Comparison of ENCODE assay signal across 25 mouse cellular contexts in the genomic region with DNA sequence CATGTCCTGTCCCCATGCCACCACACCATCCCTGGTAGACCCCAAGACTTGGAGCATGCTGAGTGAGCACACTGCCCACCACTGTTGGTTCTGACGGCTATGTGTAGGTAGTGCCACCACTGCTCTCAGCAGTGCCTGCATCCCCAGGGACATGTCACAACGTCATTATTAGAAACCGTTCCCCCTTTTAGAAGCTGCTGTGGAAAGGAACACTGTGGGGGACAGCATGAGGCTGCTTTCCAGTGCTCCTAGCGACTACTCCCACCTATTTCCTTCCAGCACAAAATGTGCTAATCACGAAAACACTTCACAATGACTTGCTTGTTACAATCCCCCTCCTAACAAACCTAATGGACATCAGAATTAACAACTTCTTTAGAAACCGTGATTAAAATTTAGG. TPM values are rescaled to one million over a fixed set of nuclear protein-coding genes. Genes with fewer than 3 reads are reported as not detected.
DNase-seq lines count a peak whose midpoint lies in the region; ATAC-seq and TF ChIP-seq lines count a peak whose summit lies in the region.
"Had no signal": no experiment of that assay in that cellular context is flagged by ENCODE, and none has a peak within 500 bp of the region (broad histone marks: within the 10 kb centered on the region; RNA-seq: fewer than 3 reads in every experiment).

No protein-coding gene starts in this region.

- no peak for DNase-seq in heart, embryonic 10.5 days (ENCODE audit: low spot score)
- peak; percentile 39 to 55 for DNase-seq in layer of hippocampus, adult 2 months (ENCODE audit: low spot score in 2 of 2)
- DNase-seq in layer of hippocampus, adult 9-10 months (ENCODE audit: low spot score) = no peak
- peak; percentile 22 for DNase-seq in midbrain, postnatal 0 days (ENCODE audit: low spot score)
- DNase-seq in midbrain, embryonic 10.5 days (ENCODE audit: low spot score) = no peak
- no peak for DNase-seq in urinary bladder, postnatal 25 days (ENCODE audit: low spot score)
- DNase-seq: adrenal gland, adult 2 months; cerebellum, adult 9-10 months; gastrocnemius, postnatal 14 days; kidney, adult 18-20 months; kidney, postnatal 25 days; lung, adult 18-20 months; right cerebral cortex, postnatal 25 days; thymus, adult 2 months had no signal

- H3K9me3 ChIP-seq in heart, embryonic 16.5 days (replicated peaks; ENCODE audit: control insufficient read depth, low read length) = no peaks in the 10 kb centered on the region
- H3K9me3 ChIP-seq in heart, embryonic 10.5 days = no peaks in the 10 kb centered on the region
- H3K9me3 ChIP-seq in midbrain, postnatal 0 days (ENCODE audit: low read length) = no peaks in the 10 kb centered on the region
- no peaks in the 10 kb centered on the region for H3K9me3 ChIP-seq in midbrain, embryonic 10.5 days (replicated peaks)
- H3K9me3 ChIP-seq: forebrain, embryonic 12.5 days; neural tube, embryonic 13.5 days had no signal

- peaks cover 27% of the 10 kb centered on the region for H3K4me1 ChIP-seq in heart, embryonic 16.5 days (ENCODE audit: control insufficient read depth, insufficient read depth, low read length)
- H3K4me1 ChIP-seq in heart, embryonic 10.5 days = peaks cover 27% of the 10 kb centered on the region
- no peaks in the 10 kb centered on the region for H3K4me1 ChIP-seq in midbrain, postnatal 0 days (ENCODE audit: insufficient read depth, low read length)
- peaks cover 5% of the 10 kb centered on the region; the same call in 1 of the 2 replicates for H3K4me1 ChIP-seq in midbrain, embryonic 10.5 days
- H3K4me1 ChIP-seq in olfactory bulb, adult 2 months (ENCODE audit: control insufficient read depth, insufficient read depth, low read length) = peaks cover 6% of the 10 kb centered on the region

- no peak overlapping the region for H3K4me3 ChIP-seq in heart, embryonic 16.5 days (ENCODE audit: low read length)
- H3K4me3 ChIP-seq in heart, embryonic 10.5 days = no peak overlapping the region
- H3K4me3 ChIP-seq in layer of hippocampus, adult 2 months = peak overlapping the region; percentile 6; the same call in 1 of the 2 replicates
- no peak overlapping the region for H3K4me3 ChIP-seq in midbrain, postnatal 0 days (ENCODE audit: low read depth, low read length)
- H3K4me3 ChIP-seq in midbrain, embryonic 10.5 days = no peak overlapping the region
- no peak overlapping the region for H3K4me3 ChIP-seq in olfactory bulb, adult 2 months (ENCODE audit: insufficient read depth, low read depth, low read length)
- H3K4me3 ChIP-seq: forebrain, embryonic 12.5 days; neural tube, embryonic 13.5 days had no signal

- no peak overlapping the region for H3K4me2 ChIP-seq in heart, embryonic 16.5 days (ENCODE audit: low read depth, low read length)
- H3K4me2 ChIP-seq in midbrain, postnatal 0 days (ENCODE audit: low read depth, low read length, poor library complexity, severe bottlenecking) = no peak overlapping the region
- H3K4me2 ChIP-seq: forebrain, embryonic 12.5 days; liver, embryonic 11.5 days; midbrain, embryonic 11.5 days; neural tube, embryonic 13.5 days had no signal

- H3K27me3 ChIP-seq in heart, embryonic 16.5 days (ENCODE audit: control insufficient read depth, insufficient read depth, low read length) = no peaks in the 10 kb centered on the region
- no peaks in the 10 kb centered on the region for H3K27me3 ChIP-seq in heart, embryonic 10.5 days (ENCODE audit: insufficient read depth, poor library complexity, severe bottlenecking)
- no peaks in the 10 kb centered on the region for H3K27me3 ChIP-seq in midbrain, postnatal 0 days (ENCODE audit: insufficient read depth, low read length)
- H3K27me3 ChIP-seq in midbrain, embryonic 10.5 days (ENCODE audit: low read depth, poor library complexity, severe bottlenecking) = no peaks in the 10 kb centered on the region
- H3K27me3 ChIP-seq: forebrain, embryonic 12.5 days; neural tube, embryonic 13.5 days had no signal

- peaks cover 2% of the 10 kb centered on the region; the same call in 1 of the 2 replicates for H3K36me3 ChIP-seq in heart, embryonic 16.5 days (ENCODE audit: control insufficient read depth, insufficient read depth)
- 0 out of 2 replicates have a peak, but pooled peaks cover 9% of the 10 kb centered on the region for H3K36me3 ChIP-seq in heart, embryonic 10.5 days
- H3K36me3 ChIP-seq in midbrain, postnatal 0 days (ENCODE audit: insufficient read depth, low read length) = no peaks in the 10 kb centered on the region
- peaks cover 25% of the 10 kb centered on the region for H3K36me3 ChIP-seq in midbrain, embryonic 10.5 days
- H3K36me3 ChIP-seq: forebrain, embryonic 12.5 days; neural tube, embryonic 13.5 days had no signal

- TF ChIP-seq POLR2A in olfactory bulb, adult 2 months (IDR thresholded peaks at IDR 0.05; ENCODE audit: insufficient read depth, low read depth, low read length) = no peak

- no peak; the same call in 1 of the 2 replicates for ATAC-seq in heart, embryonic 16.5 days (replicated peaks; ENCODE audit: extremely low read depth, insufficient read depth, low FRiP score)
- ATAC-seq in midbrain, postnatal 0 days (ENCODE audit: low FRiP score) = no peak

- no peak for TF ChIP-seq CTCF in layer of hippocampus, adult 2 months (conservative IDR thresholded peaks at IDR 0.05)
- no peak for TF ChIP-seq CTCF in midbrain, postnatal 0 days (IDR thresholded peaks at IDR 0.05)
- no peak for TF ChIP-seq CTCF in olfactory bulb, adult 2 months (IDR thresholded peaks at IDR 0.05; ENCODE audit: insufficient read depth, low read depth, low read length)

- H3K27ac ChIP-seq in heart, embryonic 16.5 days (ENCODE audit: low read length) = peak overlapping the region; percentile 27; the same call in 1 of the 2 replicates
- H3K27ac ChIP-seq in heart, embryonic 10.5 days = no peak overlapping the region
- peak overlapping the region; percentile 86 for H3K27ac ChIP-seq in layer of hippocampus, adult 2 months
- H3K27ac ChIP-seq in midbrain, postnatal 0 days (ENCODE audit: low read depth, low read length) = no peak overlapping the region
- H3K27ac ChIP-seq in midbrain, embryonic 10.5 days (replicated peaks) = no peak overlapping the region
- H3K27ac ChIP-seq in olfactory bulb, adult 2 months (ENCODE audit: insufficient read depth, low read depth, low read length) = peak overlapping the region; percentile 83
- H3K27ac ChIP-seq: forebrain, embryonic 12.5 days; neural tube, embryonic 13.5 days had no signal

- WGBS in heart, embryonic 16.5 days = 37% methylated on average over 6 of the region's 6 CpGs
- WGBS in heart, embryonic 10.5 days = 65% methylated on average over 6 of the region's 6 CpGs
- WGBS in midbrain, postnatal 0 days = 50% methylated on average over 6 of the region's 6 CpGs
- WGBS in midbrain, embryonic 10.5 days = 88% methylated on average over 6 of the region's 6 CpGs
- 9% methylated on average over 6 of the region's 6 CpGs for WGBS in olfactory bulb, adult 2 months

- H3K9ac ChIP-seq in heart, embryonic 16.5 days (ENCODE audit: low read length) = no peak overlapping the region
- no peak overlapping the region for H3K9ac ChIP-seq in midbrain, postnatal 0 days (replicated peaks; ENCODE audit: low read length, poor library complexity, severe bottlenecking)
- H3K9ac ChIP-seq: forebrain, embryonic 12.5 days; neural tube, embryonic 13.5 days had no signal

RNA-seq across cellular contexts. Expression of a gene that starts 7.9 kb away (rescaled TPM):
- polyA plus RNA-seq in heart, embryonic 16.5 days (2015; fragmentation: Nextera tagmentation; extraction: Ambion mirVana) = 12.6 and 13.0 TPM in 2 replicates
- 16.2 and 16.3 TPM in 2 replicates for polyA plus RNA-seq in heart, embryonic 10.5 days (2016; fragmentation: Nextera tagmentation; extraction: Ambion mirVana)
- total RNA-seq in layer of hippocampus, adult 2 months (2021) = 10 to 100 TPM; 61.7 to 66.5 TPM
- 32.1 and 43.9 TPM in 2 replicates for total RNA-seq in midbrain, postnatal 0 days (2014; rRNA removed)
- polyA plus RNA-seq in midbrain, postnatal 0 days (2015; fragmentation: Nextera tagmentation; extraction: Ambion mirVana) = 14.7 and 17.3 TPM in 2 replicates
- polyA plus RNA-seq in midbrain, embryonic 10.5 days (2016; fragmentation: Nextera tagmentation; extraction: Ambion mirVana) = 21.7 and 25.5 TPM in 2 replicates
- 80.7 and 279 TPM in 2 replicates for polyA plus RNA-seq in olfactory bulb, adult 2 months (2012; ENCODE audit: insufficient read depth, insufficient read length, low replicate concordance, missing spikeins)

RNA-seq across cellular contexts. Expression of a gene that starts 14.5 kb away (rescaled TPM):
- polyA plus RNA-seq in heart, embryonic 16.5 days (2015; fragmentation: Nextera tagmentation; extraction: Ambion mirVana) = 0.88 and 2.5 TPM in 2 replicates
- polyA plus RNA-seq in heart, embryonic 10.5 days (2016; fragmentation: Nextera tagmentation; extraction: Ambion mirVana) = not detected in 2 replicates
- 1 to 10 TPM; 3.6 to 4.1 TPM for total RNA-seq in layer of hippocampus, adult 2 months (2021)
- 3.0 and 6.1 TPM in 2 replicates for total RNA-seq in midbrain, postnatal 0 days (2014; rRNA removed)
- 2.7 TPM in 2 replicates for polyA plus RNA-seq in midbrain, postnatal 0 days (2015; fragmentation: Nextera tagmentation; extraction: Ambion mirVana)
- not detected in 2 replicates for polyA plus RNA-seq in midbrain, embryonic 10.5 days (2016; fragmentation: Nextera tagmentation; extraction: Ambion mirVana)
- not detected in 2 replicates for polyA plus RNA-seq in olfactory bulb, adult 2 months (2012; ENCODE audit: insufficient read depth, insufficient read length, low replicate concordance, missing spikeins)
- total RNA-seq: common myeloid progenitor, adult 5-6 weeks; gastrocnemius, postnatal 14 days; heart, adult 8-10 months had no signal
- polyA plus RNA-seq: embryonic facial prominence, embryonic 11.5 days; forebrain, embryonic 12.5 days; frontal cortex, adult 2 months; limb, embryonic 11.5 days; liver, embryonic 11.5 days; midbrain, embryonic 11.5 days; neural tube, embryonic 13.5 days had no signal

RNA-seq across cellular contexts. Expression of a gene that starts 25.3 kb away (rescaled TPM):
- polyA plus RNA-seq in heart, embryonic 16.5 days (2015; fragmentation: Nextera tagmentation; extraction: Ambion mirVana) = 0.06 and 0.07 TPM in 2 replicates
- polyA plus RNA-seq in heart, embryonic 10.5 days (2016; fragmentation: Nextera tagmentation; extraction: Ambion mirVana) = not detected in 2 replicates
- total RNA-seq in layer of hippocampus, adult 2 months (2021) = 1 to 10 TPM; 1.1 to 1.5 TPM
- total RNA-seq in midbrain, postnatal 0 days (2014; rRNA removed) = 0.27 TPM in 1 of 2 replicates, not detected in the other
- polyA plus RNA-seq in midbrain, postnatal 0 days (2015; fragmentation: Nextera tagmentation; extraction: Ambion mirVana) = 0.58 and 0.63 TPM in 2 replicates
- 0.06 TPM in 1 of 2 replicates, not detected in the other for polyA plus RNA-seq in midbrain, embryonic 10.5 days (2016; fragmentation: Nextera tagmentation; extraction: Ambion mirVana)
- not detected in 2 replicates for polyA plus RNA-seq in olfactory bulb, adult 2 months (2012; ENCODE audit: insufficient read depth, insufficient read length, low replicate concordance, missing spikeins)
- total RNA-seq: adrenal gland, adult 2 months; common myeloid progenitor, adult 5-6 weeks had no signal
- polyA plus RNA-seq: adrenal gland, adult 2 months; embryonic facial prominence, embryonic 11.5 days; liver, embryonic 11.5 days had no signal

RNA-seq across cellular contexts. Expression of a gene that starts 42.4 kb away (rescaled TPM):
- polyA plus RNA-seq in heart, embryonic 16.5 days (2015; fragmentation: Nextera tagmentation; extraction: Ambion mirVana) = 7.3 and 7.9 TPM in 2 replicates
- 3.1 and 4.7 TPM in 2 replicates for polyA plus RNA-seq in heart, embryonic 10.5 days (2016; fragmentation: Nextera tagmentation; extraction: Ambion mirVana)
- 10 to 100 TPM; 11.6 to 13.9 TPM for total RNA-seq in layer of hippocampus, adult 2 months (2021)
- 4.2 and 6.2 TPM in 2 replicates for total RNA-seq in midbrain, postnatal 0 days (2014; rRNA removed)
- polyA plus RNA-seq in midbrain, postnatal 0 days (2015; fragmentation: Nextera tagmentation; extraction: Ambion mirVana) = 6.0 and 6.9 TPM in 2 replicates
- 2.6 and 2.9 TPM in 2 replicates for polyA plus RNA-seq in midbrain, embryonic 10.5 days (2016; fragmentation: Nextera tagmentation; extraction: Ambion mirVana)
- not detected in 2 replicates for polyA plus RNA-seq in olfactory bulb, adult 2 months (2012; ENCODE audit: insufficient read depth, insufficient read length, low replicate concordance, missing spikeins)

Comparison
In these comparisons a context has a peak if more than half of its experiments do, and no peak if none do; other contexts are left out.
1. H3K27ac ChIP-seq: peak in heart, embryonic 16.5 days (single experiment), layer of hippocampus, adult 2 months (single experiment) and olfactory bulb, adult 2 months (single experiment); none in heart, embryonic 10.5 days (single experiment), midbrain, postnatal 0 days (single experiment) and midbrain, embryonic 10.5 days (single experiment).
2. DNase-seq: peak in layer of hippocampus, adult 2 months (2 of 2) and midbrain, postnatal 0 days (single experiment); none in heart, embryonic 10.5 days (single experiment), layer of hippocampus, adult 9-10 months (single experiment), midbrain, embryonic 10.5 days (single experiment) and urinary bladder, postnatal 25 days (single experiment).